Mouse (Mus musculus): ENCODE results near the gene Ap1ar. TPM values are rescaled to one million over a fixed set of nuclear protein-coding genes. Genes with fewer than 3 reads are reported as not detected.

The Ap1ar gene
- total RNA-seq (2021), result 10 to 100 TPM; 76.8 to 82.4 TPM
- long read RNA-seq, transcript Ap1ar-210 (9 exons, 2,580 nt), result major isoform, 21 of 33 reads
- long read RNA-seq, partial matches to known transcripts, result 2 of 33 reads
- long read RNA-seq, other reads (novel, unspliced or antisense), result 7 of 33 reads

DNA sequence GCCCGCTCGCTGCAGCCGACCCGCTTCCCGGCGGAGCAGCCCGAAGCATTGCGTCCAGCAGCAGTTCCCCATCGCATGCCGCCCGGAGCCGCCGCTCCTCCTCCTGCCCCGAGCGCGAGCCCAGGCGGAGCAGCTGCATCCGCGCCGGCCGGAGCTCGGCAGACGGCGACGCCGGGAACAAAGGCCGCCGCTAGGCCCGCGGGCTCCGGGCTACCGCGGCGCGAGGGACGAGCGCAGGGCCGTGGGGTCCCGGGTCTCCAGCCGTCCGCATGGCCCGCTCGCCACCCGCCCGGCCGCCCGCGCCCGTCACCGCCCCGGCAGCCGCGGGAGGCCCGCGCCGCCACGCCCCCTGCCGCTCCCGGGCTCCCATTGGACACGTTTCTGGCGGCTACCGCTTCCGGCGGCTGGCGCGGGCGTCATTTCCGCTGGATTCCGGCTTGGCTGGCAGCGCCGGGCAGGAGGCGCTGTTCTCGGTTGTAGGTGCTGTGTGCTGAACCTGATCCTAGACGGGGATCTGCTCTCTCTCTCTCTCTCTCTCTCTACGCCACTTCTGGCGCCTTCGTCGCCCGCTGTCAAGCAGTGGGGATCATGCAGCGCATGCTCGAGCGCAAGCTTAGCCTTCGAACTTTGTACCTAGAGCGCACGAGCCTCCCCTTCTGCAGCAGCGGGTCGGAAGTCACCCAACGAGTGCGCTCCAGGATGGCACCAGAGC is at the start of gene Ap1ar:
Gene Ap1ar (minus strand): TSS at position 370 of the 712 bp plus-strand sequence.
- peak; percentile 96 to 98 for DNase-seq (ENCODE audit: low spot score in 2 of 2)

- DNase-seq (ENCODE audit: low spot score in 2 of 2), result no peak
These were observed 44.4 kb upstream of the Ap1ar start for GRCm38 (mm10) chr3:127881684-127882083.

- DNase-seq (ENCODE audit: low spot score in 2 of 2), result no peak
These were observed 42.6 kb upstream of the Ap1ar start for GRCm38 (mm10) chr3:127879968-127880367.

- no peak for DNase-seq (ENCODE audit: low spot score in 2 of 2)
These were observed 38.2 kb upstream of the Ap1ar start for GRCm38 (mm10) chr3:127875509-127875908.

GRCm38 (mm10) chr3:127875059-127875458 is 37.7 kb upstream of the Ap1ar start:
- DNase-seq (ENCODE audit: low spot score in 2 of 2), result no peak

DNA sequence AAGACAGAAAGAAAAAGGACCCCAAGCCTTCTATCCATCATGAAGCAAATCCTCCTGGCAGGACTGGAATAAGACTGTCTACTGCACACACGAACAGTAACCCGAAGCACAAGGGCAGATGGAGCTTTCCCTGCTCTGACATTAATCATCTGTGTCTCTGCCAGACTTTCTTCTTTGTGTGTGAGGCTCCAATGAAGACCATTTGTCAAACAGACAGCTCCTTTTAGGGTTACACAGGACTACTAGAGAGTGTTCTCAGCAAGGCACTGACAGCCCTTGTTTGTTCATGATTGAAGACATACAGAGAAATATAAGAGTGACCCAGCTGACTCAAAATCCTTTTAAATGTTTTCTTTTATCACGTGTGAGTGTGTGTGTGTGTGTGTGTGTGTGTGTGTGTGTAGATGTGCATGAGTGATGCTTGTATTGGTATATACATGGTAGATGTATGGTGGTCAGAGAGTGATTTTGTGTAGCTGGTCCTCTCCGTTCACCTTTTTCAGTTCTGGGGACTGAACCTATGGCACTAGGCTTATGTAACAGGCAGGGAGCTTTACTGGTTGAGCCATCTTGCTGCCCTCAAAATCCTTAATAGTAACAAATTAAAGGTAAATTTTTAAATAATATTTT is 37.0 kb upstream of the Ap1ar start:
- DNase-seq (ENCODE audit: low spot score in 2 of 2), result no peak

DNA sequence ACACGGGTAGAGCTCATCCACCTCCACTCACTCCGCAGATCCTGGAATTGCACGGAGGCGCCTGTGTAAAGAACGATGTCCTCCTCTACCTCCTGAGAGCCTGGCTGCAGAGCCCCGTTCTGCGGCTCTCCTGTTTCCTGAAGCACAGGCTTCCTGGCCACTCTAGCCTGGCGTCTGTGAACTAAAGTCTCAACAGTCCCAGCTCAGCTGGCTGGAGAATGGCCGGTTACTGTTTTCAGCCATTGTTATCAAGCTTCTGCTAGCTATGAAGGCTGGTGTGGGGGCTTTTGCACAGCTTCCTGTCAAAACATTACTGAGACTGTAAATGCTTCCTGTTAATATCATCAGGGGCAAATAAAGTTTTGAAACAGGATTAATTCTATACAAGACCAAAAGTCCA is 34.3 kb upstream of the Ap1ar start:
- no peak for DNase-seq (ENCODE audit: low spot score in 2 of 2)

GRCm38 (mm10) chr3:127868880-127869279 is 31.6 kb upstream of the Ap1ar start:
- DNase-seq (ENCODE audit: low spot score in 2 of 2), result no peak

- no peak for DNase-seq (ENCODE audit: low spot score in 2 of 2)
These were observed 30.9 kb upstream of the Ap1ar start for GRCm38 (mm10) chr3:127868046-127868758.

- no peak for DNase-seq (ENCODE audit: low spot score in 2 of 2)
These were observed 26.9 kb upstream of the Ap1ar start for GRCm38 (mm10) chr3:127864242-127864641.

DNA sequence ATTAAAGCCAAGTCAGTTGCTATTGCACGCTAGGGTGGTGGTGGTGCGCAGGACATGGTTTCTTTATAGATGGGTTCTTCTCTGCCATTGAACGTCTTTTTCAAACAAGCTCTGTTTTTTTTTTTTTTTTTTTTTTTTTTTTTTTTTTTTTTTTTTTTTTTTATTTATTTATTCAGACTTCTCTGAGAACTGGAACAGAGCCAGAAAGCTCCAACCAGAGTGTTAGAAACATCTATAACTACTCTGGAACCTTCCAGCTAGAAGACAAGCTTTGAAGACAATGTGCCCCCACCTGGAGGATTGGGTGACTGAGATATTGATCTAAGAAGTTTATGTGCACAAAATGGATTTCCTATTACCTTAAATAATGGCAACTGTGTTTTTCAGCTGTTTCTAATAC is 26.2 kb upstream of the Ap1ar start:
- DNase-seq (ENCODE audit: low spot score in 2 of 2), result no peak

DNA sequence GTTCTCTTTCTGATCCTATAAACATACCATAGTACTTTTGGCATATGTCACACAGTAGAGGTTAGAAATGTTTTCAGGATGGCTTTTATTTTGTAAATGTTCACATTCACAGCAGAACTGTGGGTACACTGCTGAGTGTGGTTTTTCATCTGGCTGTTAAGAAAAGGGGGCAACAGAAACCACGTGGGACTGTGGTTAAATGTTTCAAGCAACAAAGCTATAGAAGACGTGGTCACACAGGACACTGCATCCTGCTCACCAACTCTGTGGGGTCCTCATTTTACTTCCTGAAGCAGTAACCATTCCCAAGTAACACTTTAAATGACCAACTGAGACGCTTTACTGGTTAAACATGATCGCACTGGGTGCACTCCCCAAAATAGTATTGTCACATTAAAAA is 25.2 kb upstream of the Ap1ar start:
- no peak for DNase-seq (ENCODE audit: low spot score in 2 of 2)

DNA sequence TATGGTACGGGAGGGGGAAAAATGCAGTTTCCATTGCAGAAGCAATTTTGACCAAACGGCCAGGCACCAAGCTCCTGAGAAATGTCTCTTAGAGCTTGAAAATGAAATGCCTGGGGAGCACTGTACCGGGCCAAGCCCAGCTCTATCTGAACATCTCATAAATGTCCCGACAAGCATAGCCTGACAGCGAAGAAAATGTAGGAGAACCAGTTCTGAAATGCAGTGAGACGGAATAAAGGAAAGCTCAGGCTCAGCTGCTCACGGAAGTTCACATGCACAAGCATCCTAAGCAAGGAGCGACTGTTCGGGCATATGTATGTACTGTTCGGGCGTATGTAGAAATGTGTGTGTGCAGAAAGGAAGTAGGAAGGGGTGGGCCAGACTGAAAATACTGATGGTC is 24.0 kb upstream of the Ap1ar start:
- DNase-seq (ENCODE audit: low spot score in 2 of 2), result no peak

DNA sequence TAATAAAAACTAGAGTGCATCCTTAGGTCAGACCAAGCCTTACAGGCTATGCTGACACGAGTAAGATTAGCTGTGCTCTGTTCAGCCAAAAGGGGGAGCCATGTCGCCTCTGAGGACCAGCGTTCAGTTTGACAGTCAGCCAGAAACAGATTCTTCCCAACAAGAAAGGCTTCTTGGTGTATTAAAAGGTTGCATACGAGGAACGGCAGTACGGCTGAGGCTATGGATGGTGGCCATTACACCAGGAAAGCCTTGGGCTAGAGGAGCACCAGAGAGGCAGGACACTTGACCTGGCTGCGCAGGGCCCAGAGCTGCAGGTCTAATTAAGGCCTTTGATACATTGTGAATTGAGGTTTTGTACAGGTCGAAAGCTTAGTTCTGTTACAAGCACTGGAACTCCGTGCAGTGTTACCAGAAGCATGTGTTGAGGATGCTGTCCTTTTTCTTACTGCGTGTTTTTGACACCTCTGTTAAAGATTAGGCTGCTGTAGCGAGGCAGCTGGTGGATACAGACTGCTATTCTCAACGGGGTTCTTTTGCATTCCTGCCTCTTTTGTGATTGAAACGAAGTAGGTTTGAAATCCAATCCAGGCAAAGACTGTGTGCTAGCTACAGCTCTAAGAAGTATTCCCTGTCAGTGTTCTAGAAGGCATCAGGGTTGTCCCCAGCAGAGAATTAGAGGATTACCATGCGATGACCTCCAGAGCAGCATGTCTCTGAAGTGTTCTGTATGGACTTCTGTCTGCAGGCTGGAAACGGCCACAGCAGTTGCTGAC is 16.3 kb upstream of the Ap1ar start:
- DNase-seq (ENCODE audit: low spot score in 2 of 2), result peak; percentile 67 to 81

DNA sequence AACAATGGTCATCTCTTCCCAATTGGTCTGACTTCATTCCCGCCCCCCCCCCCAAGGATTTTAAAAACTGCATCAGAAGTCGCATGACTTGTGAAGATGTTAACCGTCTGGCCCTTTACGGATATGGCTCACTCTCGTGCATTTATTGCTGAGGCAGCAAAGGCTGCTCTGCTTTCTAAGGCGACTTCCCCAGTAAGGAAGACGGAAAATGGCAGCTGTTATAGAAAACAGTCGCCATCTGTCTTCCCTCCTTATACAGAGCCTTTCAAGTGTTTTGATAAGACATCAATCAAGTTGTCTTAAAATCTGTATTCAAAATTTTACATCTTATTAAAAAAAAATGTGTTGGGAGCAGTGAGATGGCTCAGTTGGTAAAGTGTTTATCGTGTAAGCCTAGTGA is 15.4 kb upstream of the Ap1ar start:
- DNase-seq (ENCODE audit: low spot score in 2 of 2), result no peak

DNA sequence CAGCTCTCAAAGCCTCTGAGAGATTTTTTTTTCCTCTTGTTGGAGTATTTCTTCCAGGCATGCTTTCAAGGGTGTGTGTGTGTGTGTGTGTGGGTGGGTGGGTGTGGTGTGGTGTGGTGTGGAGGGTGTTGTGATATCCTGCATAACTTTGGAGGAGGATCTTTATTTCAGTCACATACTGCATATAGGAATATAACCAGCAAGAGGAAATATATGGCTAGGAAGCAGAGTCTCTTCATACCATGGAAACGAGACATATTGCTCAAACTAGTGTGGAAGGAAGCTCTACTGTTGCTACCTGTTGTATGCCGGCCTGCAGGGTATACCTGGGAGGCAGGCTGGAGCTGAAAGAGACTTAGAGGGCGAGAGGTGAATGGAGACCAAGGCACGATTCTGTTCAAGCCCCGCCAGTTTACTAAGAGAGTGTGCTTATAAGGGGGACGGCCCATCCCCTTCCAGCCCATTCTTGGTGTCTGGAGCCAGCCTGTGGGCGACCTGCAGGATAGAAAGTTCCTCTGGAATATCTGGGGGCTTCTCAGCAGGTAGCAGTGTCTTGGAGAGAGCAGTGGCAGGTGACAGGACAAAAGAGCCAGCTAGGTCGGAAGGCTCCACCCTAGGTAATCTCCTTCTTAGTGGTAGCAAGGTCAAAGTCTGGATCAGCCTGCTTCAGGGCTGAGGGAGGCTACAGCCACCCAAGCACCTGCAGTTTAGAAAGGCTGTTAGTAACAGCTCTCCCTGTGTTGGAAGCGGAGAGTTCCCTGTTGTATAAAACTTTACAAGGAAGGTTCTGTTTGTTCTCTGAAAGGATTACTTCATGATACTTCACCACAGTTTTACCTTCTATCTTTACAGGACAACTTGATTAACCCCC is 13.7 kb upstream of the Ap1ar start:
- no peak for DNase-seq (ENCODE audit: low spot score in 2 of 2)

- no peak for DNase-seq (ENCODE audit: low spot score in 2 of 2)
These were observed 12.6 kb upstream of the Ap1ar start for GRCm38 (mm10) chr3:127849922-127850321.

- DNase-seq (ENCODE audit: low spot score in 2 of 2), result no peak
These were observed 10.9 kb upstream of the Ap1ar start for GRCm38 (mm10) chr3:127848088-127848808.

- no peak for DNase-seq (ENCODE audit: low spot score in 2 of 2)
These were observed 6.6 kb upstream of the Ap1ar start for GRCm38 (mm10) chr3:127843941-127844327.
